Mouse (Mus musculus) ovary, postnatal 14 days (tissue): ENCODE results near the gene Agfg1.

Source experiments
- DNase-seq: peaks from one replicate; pipeline ENCODE4 v3.0.0; 2022; ENCODE audit warnings: low spot score

Agfg1 gene

GRCm38 (mm10) chr1:82825256-82825655 is 14.0 kb upstream of the Agfg1 start:
- no peak for DNase-seq

GRCm38 (mm10) chr1:82825783-82826182 is 13.5 kb upstream of the Agfg1 start:
- no peak for DNase-seq

- no peak for DNase-seq
Observed at GRCm38 (mm10) chr1:82826911-82827310, 12.4 kb upstream of the Agfg1 start.

GRCm38 (mm10) chr1:82830771-82831170 is 8.5 kb upstream of the Agfg1 start:
- no peak for DNase-seq

GRCm38 (mm10) chr1:82831547-82832240 is 7.6 kb upstream of the Agfg1 start:
- no peak for DNase-seq

- DNase-seq = no peak
Observed at GRCm38 (mm10) chr1:82832495-82833021, 6.7 kb upstream of the Agfg1 start.

- DNase-seq = no peak
Observed at GRCm38 (mm10) chr1:82833501-82833900, 5.8 kb upstream of the Agfg1 start.

- DNase-seq = no peak
Observed at GRCm38 (mm10) chr1:82834572-82834971, 4.7 kb upstream of the Agfg1 start.

- no peak for DNase-seq
Observed at GRCm38 (mm10) chr1:82836342-82837217, 2.7 kb upstream of the Agfg1 start.

- DNase-seq = no peak
Observed at GRCm38 (mm10) chr1:82837579-82837978, 1.7 kb upstream of the Agfg1 start.

- no peak for DNase-seq
Observed at GRCm38 (mm10) chr1:82838469-82839295, 601 bp upstream of the Agfg1 start.

GRCm38 (mm10) chr1:82839614-82840421 is 535 bp downstream of the Agfg1 start:
- DNase-seq = no peak

- DNase-seq = no peak
Observed at GRCm38 (mm10) chr1:82855729-82856128, 16.4 kb downstream of the Agfg1 start.

- DNase-seq = no peak
Observed at GRCm38 (mm10) chr1:82858236-82858635, 19.0 kb downstream of the Agfg1 start.

GRCm38 (mm10) chr1:82860391-82860790 is 21.1 kb downstream of the Agfg1 start:
- no peak for DNase-seq

- no peak for DNase-seq
Observed at GRCm38 (mm10) chr1:82870202-82870601, 30.9 kb downstream of the Agfg1 start.

- DNase-seq = no peak
Observed at GRCm38 (mm10) chr1:82879172-82879571, 39.9 kb downstream of the Agfg1 start.

GRCm38 (mm10) chr1:82880196-82880595 is 40.9 kb downstream of the Agfg1 start:
- no peak for DNase-seq

- no peak for DNase-seq
Observed at GRCm38 (mm10) chr1:82893269-82893668, 54.0 kb downstream of the Agfg1 start.

GRCm38 (mm10) chr1:82900567-82900966 is 61.3 kb downstream of the Agfg1 start:
- no peak for DNase-seq

GRCm38 (mm10) chr1:82901201-82901600 is 61.9 kb downstream of the Agfg1 start:
- DNase-seq = no peak
